8 mouse cellular contexts compared by ENCODE assay signal in genomic region chr15:100304019-100304991, GRCm38 (mm10). TPM values are rescaled to one million over a fixed set of nuclear protein-coding genes. Genes with fewer than 3 reads are reported as not detected.
DNase-seq lines count a peak whose midpoint lies in the region; ATAC-seq and TF ChIP-seq lines count a peak whose summit lies in the region.

Gene Mettl7a1 (plus strand): TSS chr15:100304140.

- intact Hi-C loops in heart, postnatal 25 days (cut with DNase I): no loop called here

- peak; percentile 80 for DNase-seq in G1E (ENCODE audit: low spot score)
- DNase-seq in cerebellum, adult 18-20 months: peak; percentile 89
- DNase-seq in heart, postnatal 25 days (ENCODE audit: low spot score): peak; percentile 67
- DNase-seq in layer of hippocampus, adult 18-20 months (ENCODE audit: low spot score in 2 of 2): peak; percentile 75 to 90
- peak; percentile 87 to 90 for DNase-seq in lung, adult 18-20 months
- peak; percentile 86 for DNase-seq in testis, postnatal 10 days (ENCODE audit: low spot score)

- 0 out of 2 replicates have a peak, but pooled peaks cover 2% of the 10 kb centered on the region for H3K9me3 ChIP-seq in G1E (replicated peaks)
- no peaks in the 10 kb centered on the region for H3K9me3 ChIP-seq in forebrain, embryonic 16.5 days (ENCODE audit: control insufficient read depth, low read length)
- no peaks in the 10 kb centered on the region for H3K9me3 ChIP-seq in neural tube, embryonic 14.5 days (ENCODE audit: control insufficient read depth, low read length)

- H3K27ac ChIP-seq in forebrain, embryonic 16.5 days (ENCODE audit: low read length): peak within 1 kb of the TSS; percentile 87
- peak within 1 kb of the TSS; percentile 78 for H3K27ac ChIP-seq in neural tube, embryonic 14.5 days (ENCODE audit: low read depth, low read length)

- TF ChIP-seq CTCF in G1E (IDR thresholded peaks at IDR 0.05; ENCODE audit: low read depth, low read length): no peak

- H3K4me1 ChIP-seq in G1E (ENCODE audit: insufficient read depth, low read depth, low read length): peaks cover 50% of the 10 kb centered on the region
- H3K4me1 ChIP-seq in forebrain, embryonic 16.5 days (replicated peaks; ENCODE audit: control insufficient read depth, insufficient read depth, low read length): peaks cover 9% of the 10 kb centered on the region
- H3K4me1 ChIP-seq in neural tube, embryonic 14.5 days (ENCODE audit: control insufficient read depth, insufficient read depth, low read length): peaks cover 4% of the 10 kb centered on the region; the same call in 1 of the 2 replicates

- WGBS in forebrain, embryonic 16.5 days: 2% methylated on average over 24 of the region's 30 CpGs
- 5% methylated on average over 18 of the region's 30 CpGs for WGBS in neural tube, embryonic 14.5 days

- H3K4me2 ChIP-seq in forebrain, embryonic 16.5 days (ENCODE audit: low read length): peak within 1 kb of the TSS; percentile 69
- H3K4me2 ChIP-seq in neural tube, embryonic 14.5 days (ENCODE audit: low read depth, low read length): peak within 1 kb of the TSS; percentile 52

- H3K27me3 ChIP-seq in G1E (ENCODE audit: insufficient read depth, low read length): no peaks in the 10 kb centered on the region
- no peaks in the 10 kb centered on the region for H3K27me3 ChIP-seq in forebrain, embryonic 16.5 days (replicated peaks; ENCODE audit: control insufficient read depth, insufficient read depth, low read length)
- H3K27me3 ChIP-seq in neural tube, embryonic 14.5 days (ENCODE audit: control insufficient read depth, insufficient read depth, low read length): no peaks in the 10 kb centered on the region

- peak; percentile 65 for ATAC-seq in G1E (ENCODE audit: extremely low read depth, insufficient number of reproducible peaks, low FRiP score, poor library complexity, severe bottlenecking)
- peak; percentile 75 for ATAC-seq in forebrain, embryonic 16.5 days
- peak; percentile 92 for ATAC-seq in neural tube, embryonic 14.5 days (ENCODE audit: low read depth)

- H3K9ac ChIP-seq in forebrain, embryonic 16.5 days (replicated peaks; ENCODE audit: low read depth, low read length): peak within 1 kb of the TSS; percentile 71
- peak within 1 kb of the TSS; percentile 67 for H3K9ac ChIP-seq in neural tube, embryonic 14.5 days (replicated peaks; ENCODE audit: low read depth, low read length)

- H3K36me3 ChIP-seq in G1E (replicated peaks): peaks cover 3% of the 10 kb centered on the region
- H3K36me3 ChIP-seq in forebrain, embryonic 16.5 days (ENCODE audit: control insufficient read depth, insufficient read depth): no peaks in the 10 kb centered on the region
- no peaks in the 10 kb centered on the region for H3K36me3 ChIP-seq in neural tube, embryonic 14.5 days (ENCODE audit: control insufficient read depth, insufficient read depth, low read length)

- peak within 1 kb of the TSS; percentile 73 for H3K4me3 ChIP-seq in G1E (ENCODE audit: low read depth, low read length)
- peak within 1 kb of the TSS; percentile 56 for H3K4me3 ChIP-seq in forebrain, embryonic 16.5 days (replicated peaks; ENCODE audit: low read length)
- H3K4me3 ChIP-seq in neural tube, embryonic 14.5 days (ENCODE audit: low read depth, low read length): peak within 1 kb of the TSS; percentile 43

RNA-seq across cellular contexts. Expression of gene Mettl7a1, which starts in this region (rescaled TPM):
- total RNA-seq in G1E (2014; fragmentation: Nextera tagmentation): 5.5 and 50.3 TPM in 2 replicates
- 31.2 and 31.6 TPM in 2 replicates for total RNA-seq in G1E (2017)
- polyA plus RNA-seq in G1E (2012): 22.1 and 24.2 TPM in 2 replicates
- 3.1 and 3.8 TPM in 2 replicates for polyA plus RNA-seq in forebrain, embryonic 16.5 days (2015; fragmentation: Nextera tagmentation; extraction: Ambion mirVana)
- 10 to 100 TPM; 46.8 to 52.7 TPM for total RNA-seq in heart, postnatal 25 days (2021)
- total RNA-seq in layer of hippocampus, adult 18-20 months (2021): 10 to 100 TPM; 45.8 to 48.5 TPM
- 2.8 and 3.6 TPM in 2 replicates for polyA plus RNA-seq in neural tube, embryonic 14.5 days (2014; fragmentation: Nextera tagmentation; extraction: Ambion mirVana)

Comparison
In these comparisons a context has a peak if more than half of its experiments do, and no peak if none do; other contexts are left out.
1. Peak in every context shown above with its lines: DNase-seq, ATAC-seq, H3K4me3 ChIP-seq and H3K27ac ChIP-seq.